Mouse (Mus musculus): Measurements from ENCODE around the gene Gba2. TPM values are rescaled to one million over a fixed set of nuclear protein-coding genes. Genes with fewer than 3 reads are reported as not detected.

Gene Gba2
- polyA plus RNA-seq, 1 experiment from 2014 or later = 30.8 TPM

- 30% methylated on average over 7 of the region's 7 CpGs for WGBS
- H3K36me3 ChIP-seq (ENCODE audit: control insufficient read depth, insufficient read depth, low read length) = peaks cover 30% of the 10 kb centered on the region
- no peaks in the 10 kb centered on the region for H3K9me3 ChIP-seq (ENCODE audit: control insufficient read depth, low read length)
- H3K27me3 ChIP-seq (ENCODE audit: control insufficient read depth, insufficient read depth, low read length) = peaks cover 1% of the 10 kb centered on the region
- no peak overlapping the region for H3K9ac ChIP-seq (ENCODE audit: low read length)
- no peak overlapping the region for H3K4me3 ChIP-seq (ENCODE audit: low read depth, low read length)
- ATAC-seq (ENCODE audit: insufficient read depth, low FRiP score, low TSS enrichment) = no peak
- peak; percentile 60 for DNase-seq (ENCODE audit: low spot score)
- no peaks in the 10 kb centered on the region for H3K4me1 ChIP-seq (ENCODE audit: control insufficient read depth, insufficient read depth, low read length)
- H3K27ac ChIP-seq (ENCODE audit: low read depth, low read length) = no peak overlapping the region
- no peak overlapping the region for H3K4me2 ChIP-seq (ENCODE audit: low read depth)
These were observed 48.1 kb downstream of the Gba2 start for GRCm38 (mm10) chr4:43530581-43530980.

- no peak overlapping the region for H3K4me3 ChIP-seq (ENCODE audit: low read depth, low read length)
- no peaks in the 10 kb centered on the region for H3K4me1 ChIP-seq (ENCODE audit: control insufficient read depth, insufficient read depth, low read length)
- no peak overlapping the region for H3K4me2 ChIP-seq (ENCODE audit: low read depth)
- DNase-seq (ENCODE audit: low spot score) = no peak
- H3K9ac ChIP-seq (ENCODE audit: low read length) = no peak overlapping the region
- peaks cover 26% of the 10 kb centered on the region for H3K36me3 ChIP-seq (ENCODE audit: control insufficient read depth, insufficient read depth, low read length)
- no peak for ATAC-seq (ENCODE audit: insufficient read depth, low FRiP score, low TSS enrichment)
- peaks cover 6% of the 10 kb centered on the region for H3K27me3 ChIP-seq (ENCODE audit: control insufficient read depth, insufficient read depth, low read length)
- no peaks in the 10 kb centered on the region for H3K9me3 ChIP-seq (ENCODE audit: control insufficient read depth, low read length)
- 77% methylated on average over 8 of the region's 8 CpGs for whole genome bisulfite sequencing
- H3K27ac ChIP-seq (ENCODE audit: low read depth, low read length) = no peak overlapping the region
These were observed 48.6 kb downstream of the Gba2 start for GRCm38 (mm10) chr4:43530081-43530501.

- Histone ChIP-seq H3K4me3 (ENCODE audit: low read depth, low read length) (no peak overlapping the region), H3K4me1 (ENCODE audit: control insufficient read depth, insufficient read depth, low read length) (no peaks in the 10 kb centered on the region), H3K4me2 (ENCODE audit: low read depth) (no peak overlapping the region), H3K36me3 (ENCODE audit: control insufficient read depth, insufficient read depth, low read length) (peaks cover 15% of the 10 kb centered on the region), H3K9ac (ENCODE audit: low read length) (no peak overlapping the region), H3K9me3 (ENCODE audit: control insufficient read depth, low read length) (no peaks in the 10 kb centered on the region), H3K27ac (ENCODE audit: low read depth, low read length) (no peak overlapping the region), H3K27me3 (ENCODE audit: control insufficient read depth, insufficient read depth, low read length) (peaks cover 20% of the 10 kb centered on the region)
- WGBS = 81% methylated on average over 9 of the region's 9 CpGs
- DNase-seq (ENCODE audit: low spot score) (no peak), ATAC-seq (ENCODE audit: insufficient read depth, low FRiP score, low TSS enrichment) (no peak)
These were observed 50.2 kb downstream of the Gba2 start for GRCm38 (mm10) chr4:43528487-43528886.

- no peak overlapping the region for H3K9ac ChIP-seq (ENCODE audit: low read length)
- no peaks in the 10 kb centered on the region for H3K9me3 ChIP-seq (ENCODE audit: control insufficient read depth, low read length)
- DNase-seq (ENCODE audit: low spot score) (no peak), ATAC-seq (ENCODE audit: insufficient read depth, low FRiP score, low TSS enrichment) (no peak)
- peaks cover 11% of the 10 kb centered on the region for H3K36me3 ChIP-seq (ENCODE audit: control insufficient read depth, insufficient read depth, low read length)
- no peak overlapping the region for H3K27ac ChIP-seq (ENCODE audit: low read depth, low read length)
- peaks cover 26% of the 10 kb centered on the region for H3K27me3 ChIP-seq (ENCODE audit: control insufficient read depth, insufficient read depth, low read length)
- WGBS = 64% methylated on average over 5 of the region's 5 CpGs
- no peak overlapping the region for H3K4me3 ChIP-seq (ENCODE audit: low read depth, low read length)
- no peaks in the 10 kb centered on the region for H3K4me1 ChIP-seq (ENCODE audit: control insufficient read depth, insufficient read depth, low read length)
- no peak overlapping the region for H3K4me2 ChIP-seq (ENCODE audit: low read depth)
These were observed 50.8 kb downstream of the Gba2 start for GRCm38 (mm10) chr4:43527880-43528279.

- H3K4me3 ChIP-seq (ENCODE audit: low read depth, low read length) = peak overlapping the region; percentile 10; the same call in 1 of the 2 replicates
- no peak overlapping the region for H3K9ac ChIP-seq (ENCODE audit: low read length)
- DNase-seq (ENCODE audit: low spot score) (peak; percentile 89), ATAC-seq (ENCODE audit: insufficient read depth, low FRiP score, low TSS enrichment) (peak; percentile 52; the same call in 1 of the 2 replicates)
- H3K9me3 ChIP-seq (ENCODE audit: control insufficient read depth, low read length) = no peaks in the 10 kb centered on the region
- peaks cover 33% of the 10 kb centered on the region for H3K27me3 ChIP-seq (ENCODE audit: control insufficient read depth, insufficient read depth, low read length)
- H3K27ac ChIP-seq (ENCODE audit: low read depth, low read length) = no peak overlapping the region
- peak overlapping the region; percentile 23; the same call in 1 of the 2 replicates for H3K4me2 ChIP-seq (ENCODE audit: low read depth)
- H3K36me3 ChIP-seq (ENCODE audit: control insufficient read depth, insufficient read depth, low read length) = no peaks in the 10 kb centered on the region
- no peaks in the 10 kb centered on the region; the same call in 1 of the 2 replicates for H3K4me1 ChIP-seq (ENCODE audit: control insufficient read depth, insufficient read depth, low read length)
- 12% methylated on average over 6 of the region's 6 CpGs for WGBS
These were observed 58.7 kb downstream of the Gba2 start for GRCm38 (mm10) chr4:43519956-43520355.

GRCm38 (mm10) chr4:43519551-43519950 lies 59.1 kb downstream of the Gba2 start:
- no peaks in the 10 kb centered on the region; the same call in 1 of the 2 replicates for H3K4me1 ChIP-seq (ENCODE audit: control insufficient read depth, insufficient read depth, low read length)
- no peak overlapping the region for H3K27ac ChIP-seq (ENCODE audit: low read depth, low read length)
- 12% methylated on average over 10 of the region's 10 CpGs for WGBS
- H3K9ac ChIP-seq (ENCODE audit: low read length) = no peak overlapping the region
- H3K9me3 ChIP-seq (ENCODE audit: control insufficient read depth, low read length) = no peaks in the 10 kb centered on the region
- DNase-seq (ENCODE audit: low spot score) (no peak), ATAC-seq (ENCODE audit: insufficient read depth, low FRiP score, low TSS enrichment) (no peak)
- no peaks in the 10 kb centered on the region for H3K36me3 ChIP-seq (ENCODE audit: control insufficient read depth, insufficient read depth, low read length)
- H3K27me3 ChIP-seq (ENCODE audit: control insufficient read depth, insufficient read depth, low read length) = peaks cover 29% of the 10 kb centered on the region
- peak overlapping the region; percentile 10; the same call in 1 of the 2 replicates for H3K4me3 ChIP-seq (ENCODE audit: low read depth, low read length)
- H3K4me2 ChIP-seq (ENCODE audit: low read depth) = peak overlapping the region; percentile 23; the same call in 1 of the 2 replicates

Other genes starting within 250 kb of the Gba2 start
- 17.9 and 20.0 TPM in 2 replicates for gene Rusc2, start 196.9 kb downstream of the Gba2 start, polyA plus RNA-seq (2014; fragmentation: Nextera tagmentation; extraction: Ambion mirVana)
- 0.20 TPM in 1 of 2 replicates, not detected in the other for gene Fam166b, start 149.7 kb downstream of the Gba2 start, polyA plus RNA-seq (2014; fragmentation: Nextera tagmentation; extraction: Ambion mirVana)
- gene Tesk1, start 136.9 kb downstream of the Gba2 start, polyA plus RNA-seq (2014; fragmentation: Nextera tagmentation; extraction: Ambion mirVana) = 8.6 and 9.5 TPM in 2 replicates
- 2.1 and 2.8 TPM in 2 replicates for gene Cd72, start 124.2 kb downstream of the Gba2 start, polyA plus RNA-seq (2014; fragmentation: Nextera tagmentation; extraction: Ambion mirVana)
- not detected in 2 replicates for gene Sit1, start 95.1 kb downstream of the Gba2 start, polyA plus RNA-seq (2014; fragmentation: Nextera tagmentation; extraction: Ambion mirVana)
- 46.6 and 55.9 TPM in 2 replicates for gene Ccdc107, start 86.0 kb downstream of the Gba2 start, polyA plus RNA-seq (2014; fragmentation: Nextera tagmentation; extraction: Ambion mirVana)
- 36.7 and 39.3 TPM in 2 replicates for gene Arhgef39, start 79.2 kb downstream of the Gba2 start, polyA plus RNA-seq (2014; fragmentation: Nextera tagmentation; extraction: Ambion mirVana)
- gene Car9, start 71.9 kb downstream of the Gba2 start, polyA plus RNA-seq (2014; fragmentation: Nextera tagmentation; extraction: Ambion mirVana) = 0.23 and 0.44 TPM in 2 replicates
- gene Tpm2, start 55.1 kb downstream of the Gba2 start, polyA plus RNA-seq (2014; fragmentation: Nextera tagmentation; extraction: Ambion mirVana) = 101 and 127 TPM in 2 replicates
- 56.0 and 62.5 TPM in 2 replicates for gene Creb3, start 16.5 kb downstream of the Gba2 start, polyA plus RNA-seq (2014; fragmentation: Nextera tagmentation; extraction: Ambion mirVana)
- gene Tln1, start 16.2 kb downstream of the Gba2 start, polyA plus RNA-seq (2014; fragmentation: Nextera tagmentation; extraction: Ambion mirVana) = 42.1 and 48.8 TPM in 2 replicates
- 26.5 and 32.1 TPM in 2 replicates for gene Rgp1, start 158 bp downstream of the Gba2 start, polyA plus RNA-seq (2014; fragmentation: Nextera tagmentation; extraction: Ambion mirVana)
- 1.8 and 2.4 TPM in 2 replicates for gene Msmp, start 5.6 kb upstream of the Gba2 start, polyA plus RNA-seq (2014; fragmentation: Nextera tagmentation; extraction: Ambion mirVana)
- 29.0 and 37.4 TPM in 2 replicates for gene Npr2, start 53.1 kb upstream of the Gba2 start, polyA plus RNA-seq (2014; fragmentation: Nextera tagmentation; extraction: Ambion mirVana)
- 0.89 and 1.1 TPM in 2 replicates for gene Spag8, start 74.7 kb upstream of the Gba2 start, polyA plus RNA-seq (2014; fragmentation: Nextera tagmentation; extraction: Ambion mirVana)
- 63.8 and 65.4 TPM in 2 replicates for gene Hint2, start 77.6 kb upstream of the Gba2 start, polyA plus RNA-seq (2014; fragmentation: Nextera tagmentation; extraction: Ambion mirVana)
- gene Tmem8b, start 90.1 kb upstream of the Gba2 start, polyA plus RNA-seq (2014; fragmentation: Nextera tagmentation; extraction: Ambion mirVana) = 5.4 and 5.7 TPM in 2 replicates
- 2.4 and 3.4 TPM in 2 replicates for gene Fam221b, start 90.3 kb upstream of the Gba2 start, polyA plus RNA-seq (2014; fragmentation: Nextera tagmentation; extraction: Ambion mirVana)
- not detected in 2 replicates for gene Olfr70, start 121.9 kb upstream of the Gba2 start, polyA plus RNA-seq (2014; fragmentation: Nextera tagmentation; extraction: Ambion mirVana)
- not detected in 2 replicates for gene Olfr71, start 131.4 kb upstream of the Gba2 start, polyA plus RNA-seq (2014; fragmentation: Nextera tagmentation; extraction: Ambion mirVana)
- 0.22 TPM in 1 of 2 replicates, not detected in the other for gene Hrct1, start 148.3 kb upstream of the Gba2 start, polyA plus RNA-seq (2014; fragmentation: Nextera tagmentation; extraction: Ambion mirVana)
- not detected in 2 replicates for gene Spaar, start 151.2 kb upstream of the Gba2 start, polyA plus RNA-seq (2014; fragmentation: Nextera tagmentation; extraction: Ambion mirVana)
- gene Olfr159, start 192.1 kb upstream of the Gba2 start, polyA plus RNA-seq (2014; fragmentation: Nextera tagmentation; extraction: Ambion mirVana) = not detected in 2 replicates
- not detected in 2 replicates for gene Olfr156, start 245.0 kb upstream of the Gba2 start, polyA plus RNA-seq (2014; fragmentation: Nextera tagmentation; extraction: Ambion mirVana)

Data from neural tube, embryonic 11.5 days (tissue).